Comparison of ENCODE assay signal across 14 mouse cellular contexts in the genomic region with DNA sequence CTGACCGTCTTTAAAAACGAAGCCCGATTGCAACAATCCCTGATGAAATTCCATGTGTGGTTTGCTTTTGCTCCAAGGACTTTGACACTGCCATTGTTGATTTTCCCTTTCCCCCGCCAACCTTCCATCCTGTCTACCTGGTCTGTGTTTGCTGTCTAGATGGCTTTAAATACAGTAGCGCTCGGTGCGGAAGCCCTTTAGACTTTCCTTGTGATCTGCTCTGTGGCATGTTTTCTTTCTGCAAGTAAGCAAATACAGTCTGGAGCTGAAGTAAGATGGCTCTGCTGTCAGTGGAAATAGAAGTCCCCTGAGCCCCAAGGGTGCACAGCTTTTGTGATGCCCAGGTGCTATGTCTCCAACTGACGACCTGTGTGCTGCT. TPM values are rescaled to one million over a fixed set of nuclear protein-coding genes. Genes with fewer than 3 reads are reported as not detected.
DNase-seq lines count a peak whose midpoint lies in the region; ATAC-seq lines count a peak whose summit lies in the region.
"Had no signal": no experiment of that assay in that cellular context is flagged by ENCODE, and none has a peak within 500 bp of the region (broad histone marks: within the 10 kb centered on the region; RNA-seq: fewer than 3 reads in every experiment).

No protein-coding gene starts in this region.

- no peak overlapping the region for H3K4me2 ChIP-seq in hindbrain, embryonic 12.5 days (replicated peaks)
- H3K4me2 ChIP-seq in liver, embryonic 13.5 days = peak overlapping the region; percentile 37; the same call in 1 of the 2 replicates
- H3K4me2 ChIP-seq in neural tube, embryonic 13.5 days = no peak overlapping the region

- peak; percentile 10 for DNase-seq in adrenal gland, adult 2 months
- DNase-seq in adrenal gland, postnatal 25 days = no peak
- no peak for DNase-seq in liver, embryonic 13.5 days
- DNase-seq in kidney, adult 9 months = no peak
- DNase-seq in c-Kit-positive CD71-positive TER-119-positive erythroid progenitor cells, embryonic 14.5 days (ENCODE audit: low spot score) = no peak
- DNase-seq in kidney, postnatal 25 days = no peak
- DNase-seq: gastrocnemius, postnatal 10 days; lung, adult 2 months; thymus, postnatal 4 days had no signal

- peaks cover 8% of the 10 kb centered on the region for H3K36me3 ChIP-seq in hindbrain, embryonic 12.5 days
- H3K36me3 ChIP-seq in liver, embryonic 13.5 days = no peaks in the 10 kb centered on the region
- H3K36me3 ChIP-seq in neural tube, embryonic 13.5 days = peaks cover 15% of the 10 kb centered on the region

- no peak for ATAC-seq in hindbrain, embryonic 12.5 days (ENCODE audit: low FRiP score)
- ATAC-seq in liver, embryonic 13.5 days (ENCODE audit: low read depth) = peak; percentile 59
- no peak for ATAC-seq in neural tube, embryonic 13.5 days (ENCODE audit: low read depth)

- no peaks in the 10 kb centered on the region for H3K27me3 ChIP-seq in hindbrain, embryonic 12.5 days
- no peaks in the 10 kb centered on the region for H3K27me3 ChIP-seq in liver, embryonic 13.5 days
- no peaks in the 10 kb centered on the region for H3K27me3 ChIP-seq in neural tube, embryonic 13.5 days

- H3K27ac ChIP-seq in hindbrain, embryonic 12.5 days = peak overlapping the region; percentile 62
- H3K27ac ChIP-seq in liver, embryonic 13.5 days = peak overlapping the region; percentile 79
- H3K27ac ChIP-seq in neural tube, embryonic 13.5 days (replicated peaks) = peak overlapping the region; percentile 54

- no peak overlapping the region for H3K4me3 ChIP-seq in hindbrain, embryonic 12.5 days
- no peak overlapping the region for H3K4me3 ChIP-seq in liver, embryonic 13.5 days (replicated peaks)
- no peak overlapping the region for H3K4me3 ChIP-seq in neural tube, embryonic 13.5 days

- H3K9me3 ChIP-seq in hindbrain, embryonic 12.5 days (replicated peaks) = 0 out of 2 replicates have a peak, but pooled peaks cover 4% of the 10 kb centered on the region
- no peaks in the 10 kb centered on the region for H3K9me3 ChIP-seq in liver, embryonic 13.5 days (replicated peaks)
- H3K9me3 ChIP-seq in neural tube, embryonic 13.5 days = no peaks in the 10 kb centered on the region

- peaks cover 21% of the 10 kb centered on the region for H3K4me1 ChIP-seq in hindbrain, embryonic 12.5 days
- peaks cover 16% of the 10 kb centered on the region for H3K4me1 ChIP-seq in liver, embryonic 13.5 days (replicated peaks)
- peaks cover 30% of the 10 kb centered on the region for H3K4me1 ChIP-seq in neural tube, embryonic 13.5 days (replicated peaks)

- no peak overlapping the region for H3K9ac ChIP-seq in hindbrain, embryonic 12.5 days
- H3K9ac ChIP-seq in liver, embryonic 13.5 days = no peak overlapping the region
- H3K9ac ChIP-seq in neural tube, embryonic 13.5 days = peak overlapping the region; percentile 18; the same call in 1 of the 2 replicates

- WGBS in hindbrain, embryonic 12.5 days = 71% methylated on average over 8 of the region's 8 CpGs
- WGBS in liver, embryonic 13.5 days (ENCODE audit: insufficient replicate concordance) = 62% methylated on average over 8 of the region's 8 CpGs
- 67% methylated on average over 8 of the region's 8 CpGs for WGBS in neural tube, embryonic 13.5 days

RNA-seq across cellular contexts. Expression of a gene that starts 31.6 kb away (rescaled TPM):
- total RNA-seq in adrenal gland, adult 2 months (2021) = not detected
- polyA plus RNA-seq in adrenal gland, adult 2 months (2012; rRNA removed) = not detected in 2 replicates
- total RNA-seq in adrenal gland, postnatal 25 days (2021) = not detected in 2 replicates
- not detected in 2 replicates for polyA plus RNA-seq in hindbrain, embryonic 12.5 days (2016; fragmentation: Nextera tagmentation; extraction: Ambion mirVana)
- polyA plus RNA-seq in liver, embryonic 13.5 days (2015; fragmentation: Nextera tagmentation; extraction: Ambion mirVana) = 0.08 TPM in 1 of 2 replicates, not detected in the other
- polyA plus RNA-seq in neural tube, embryonic 13.5 days (2015; fragmentation: Nextera tagmentation; extraction: Ambion mirVana) = not detected in 2 replicates
- total RNA-seq: adrenal gland, postnatal 14 days; gastrocnemius, postnatal 10 days; monocyte, adult 5-6 weeks had no signal
- polyA plus RNA-seq: heart, postnatal 0 days; lung, adult 2 months had no signal

RNA-seq across cellular contexts. Expression of a gene that starts 44.3 kb away (rescaled TPM):
- 1 to 10 TPM; 7.9 to 8.9 TPM for total RNA-seq in adrenal gland, adult 2 months (2021)
- 0.10 and 0.31 TPM in 2 replicates for polyA plus RNA-seq in adrenal gland, adult 2 months (2012; rRNA removed)
- 10.2 and 11.6 TPM in 2 replicates for total RNA-seq in adrenal gland, postnatal 25 days (2021)
- 51.4 and 55.9 TPM in 2 replicates for polyA plus RNA-seq in hindbrain, embryonic 12.5 days (2016; fragmentation: Nextera tagmentation; extraction: Ambion mirVana)
- 37.9 and 42.7 TPM in 2 replicates for polyA plus RNA-seq in liver, embryonic 13.5 days (2015; fragmentation: Nextera tagmentation; extraction: Ambion mirVana)
- 39.7 and 58.5 TPM in 2 replicates for polyA plus RNA-seq in neural tube, embryonic 13.5 days (2015; fragmentation: Nextera tagmentation; extraction: Ambion mirVana)

Comparison
In these comparisons a context has a peak if more than half of its experiments do, and no peak if none do; other contexts are left out.
1. RNA of a gene that starts 44.3 kb away (polyA plus RNA-seq): 51.4 to 55.9 TPM in hindbrain, embryonic 12.5 days, 39.7 to 58.5 TPM in neural tube, embryonic 13.5 days and 37.9 to 42.7 TPM in liver, embryonic 13.5 days; 0.10 to 0.31 TPM in adrenal gland, adult 2 months; every median in the first group is over 10 times any median in the second.
2. Peak in every context shown above with its lines, with median percentiles within 50 percentile points of each other: H3K27ac ChIP-seq.